Mouse (Mus musculus): Measurements from ENCODE around the gene Elmo2.

Gene Elmo2

DNA sequence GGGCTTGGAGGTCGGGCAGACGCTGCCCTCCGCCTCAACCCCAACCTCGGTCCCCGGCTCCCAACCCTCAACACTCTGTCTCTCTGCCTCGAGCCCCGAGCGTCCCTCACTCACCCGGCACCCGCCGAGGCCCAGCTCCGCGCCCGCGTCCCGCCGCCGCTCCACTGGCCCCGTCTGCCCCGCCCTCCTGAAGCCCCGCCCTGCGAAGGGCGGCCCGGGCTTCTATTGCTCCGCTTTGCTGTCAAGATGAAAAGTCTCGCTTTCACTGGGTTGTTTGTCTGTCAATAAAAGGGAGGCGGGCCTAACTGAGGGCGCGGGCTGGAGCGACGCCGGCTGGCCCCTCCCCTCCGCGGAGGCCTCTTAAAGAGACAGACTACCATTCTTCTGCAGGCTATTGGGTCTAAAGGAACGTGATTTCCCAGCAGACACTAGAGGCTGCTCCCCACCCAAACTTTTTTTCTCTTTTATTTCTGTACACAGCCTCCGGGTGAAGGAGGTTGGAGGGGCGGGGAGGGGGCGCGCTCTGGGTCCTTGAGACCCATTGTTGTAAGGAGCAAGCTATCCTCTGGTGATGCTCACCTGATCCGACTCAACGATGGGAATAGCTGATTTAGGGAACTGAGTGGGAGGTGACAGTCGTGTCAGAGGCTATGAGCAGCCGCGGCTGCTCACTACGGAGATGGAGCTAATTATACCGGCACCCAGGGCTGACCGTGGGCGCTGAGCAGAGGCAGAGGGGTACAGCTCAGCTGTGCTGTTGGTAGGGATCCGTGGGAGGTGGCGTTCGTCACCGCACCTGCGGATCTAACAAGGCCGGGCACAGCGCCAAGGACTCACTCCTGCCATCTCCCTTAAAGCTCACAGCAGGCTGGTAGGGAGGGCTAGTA, at the start of gene Elmo2:
TSS of gene Elmo2 (minus strand) at position 176 of the 887 bp plus-strand sequence.
- peak; percentile 95 for DNase-seq (ENCODE audit: low read depth)

DNA sequence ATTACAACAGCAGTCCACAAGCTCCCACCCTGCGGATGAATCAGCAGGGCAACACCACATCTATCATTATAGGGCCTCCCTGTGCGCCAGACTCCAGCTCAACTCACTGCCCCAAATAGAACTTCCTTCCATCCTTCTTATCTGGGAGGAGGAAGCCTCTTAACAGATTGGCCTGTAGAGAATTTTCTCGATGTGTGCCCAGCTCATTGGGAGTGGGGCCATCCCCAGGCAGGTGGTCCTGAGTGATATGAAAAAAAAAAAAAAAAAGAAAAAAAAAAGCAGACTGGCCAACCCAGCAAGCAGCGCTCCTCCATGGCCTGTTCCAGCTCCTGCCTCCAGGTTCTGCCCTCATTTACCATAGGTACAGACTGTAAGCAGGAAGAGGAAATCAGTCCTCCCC, 49.7 kb upstream of the Elmo2 start:
- no peak for DNase-seq (ENCODE audit: low read depth)

GRCm38 (mm10) chr2:165375478-165375877, 49.2 kb upstream of the Elmo2 start:
- no peak for DNase-seq (ENCODE audit: low read depth)

GRCm38 (mm10) chr2:165371066-165371465, 44.8 kb upstream of the Elmo2 start:
- DNase-seq (ENCODE audit: low read depth): no peak

DNA sequence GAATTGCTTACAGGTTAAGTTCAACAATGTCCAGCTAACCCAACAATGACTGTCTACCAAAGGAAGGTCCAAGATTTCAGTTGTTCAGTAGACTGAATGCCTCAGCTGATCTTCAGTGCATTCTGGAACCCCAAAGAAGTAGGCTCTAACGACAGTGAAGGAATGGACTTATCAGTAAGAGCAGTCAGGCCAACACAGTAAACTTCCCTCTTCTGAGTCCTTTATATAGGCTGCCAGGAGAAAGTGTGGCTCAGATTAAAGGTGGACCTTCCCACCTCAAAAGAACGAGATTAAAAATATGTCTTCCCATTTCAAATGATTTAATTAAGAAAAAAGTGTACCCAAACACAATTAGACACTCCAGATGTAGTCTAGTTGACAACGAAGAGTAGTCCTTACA, 44.1 kb upstream of the Elmo2 start:
- no peak for DNase-seq (ENCODE audit: low read depth)

- no peak for DNase-seq (ENCODE audit: low read depth)
These were observed 42.2 kb upstream of the Elmo2 start, which contains the start of gene Zfp663 for GRCm38 (mm10) chr2:165368496-165368895. TSS of gene Zfp663 (minus strand) at chr2:165368729.

DNA sequence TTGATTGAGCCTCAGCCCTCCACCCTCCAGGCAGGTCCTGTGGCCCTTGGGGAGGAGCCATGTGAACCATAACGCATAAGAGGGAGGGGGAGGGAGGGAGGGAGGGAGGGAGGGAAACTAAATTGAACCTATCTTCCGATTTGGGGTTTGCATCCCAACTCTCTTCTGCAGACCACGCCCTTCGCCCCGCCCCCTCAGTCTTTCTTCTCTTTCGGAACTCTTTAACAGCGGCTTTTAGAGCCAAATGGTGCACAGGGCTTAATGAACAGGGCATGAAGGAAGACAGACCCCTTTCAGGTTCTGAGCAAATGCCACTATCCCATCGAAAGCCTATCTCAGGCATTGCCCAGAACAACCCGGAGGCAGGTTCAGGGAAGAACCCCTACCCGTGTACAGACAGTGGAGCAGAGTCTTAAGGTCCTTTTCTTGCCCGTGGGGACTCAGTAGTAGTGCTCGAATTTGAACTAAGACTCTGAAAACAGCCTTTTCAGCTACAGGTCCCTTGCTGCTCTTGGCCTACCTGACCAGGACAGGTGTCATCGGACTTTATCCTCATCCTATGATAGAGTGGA, 41.7 kb upstream of the Elmo2 start:
- DNase-seq (ENCODE audit: low read depth): no peak

DNA sequence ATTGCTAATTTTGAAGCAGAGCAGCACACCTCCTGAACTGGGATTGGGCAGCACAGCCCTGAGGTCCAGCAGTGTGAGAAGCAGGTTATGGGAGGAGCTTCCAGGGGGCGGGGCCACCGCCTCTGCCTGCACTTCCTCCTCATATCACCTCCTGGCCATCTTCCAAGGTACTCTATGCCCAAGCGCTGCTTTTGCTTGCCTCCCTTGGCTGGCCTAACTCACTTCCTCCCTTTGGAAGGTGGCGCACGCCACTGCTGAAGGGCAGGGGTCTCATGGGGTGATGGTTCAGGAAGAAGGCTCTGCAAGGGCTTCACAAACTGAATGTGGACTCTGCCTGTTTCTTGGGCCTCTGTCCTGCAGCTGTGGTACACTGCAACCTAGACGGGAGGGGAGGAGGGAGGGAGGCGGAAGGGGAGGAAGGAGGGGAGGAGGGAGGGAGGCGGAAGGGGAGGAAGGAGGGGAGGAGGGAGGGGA, 40.8 kb upstream of the Elmo2 start:
- no peak for DNase-seq (ENCODE audit: low read depth)

DNA sequence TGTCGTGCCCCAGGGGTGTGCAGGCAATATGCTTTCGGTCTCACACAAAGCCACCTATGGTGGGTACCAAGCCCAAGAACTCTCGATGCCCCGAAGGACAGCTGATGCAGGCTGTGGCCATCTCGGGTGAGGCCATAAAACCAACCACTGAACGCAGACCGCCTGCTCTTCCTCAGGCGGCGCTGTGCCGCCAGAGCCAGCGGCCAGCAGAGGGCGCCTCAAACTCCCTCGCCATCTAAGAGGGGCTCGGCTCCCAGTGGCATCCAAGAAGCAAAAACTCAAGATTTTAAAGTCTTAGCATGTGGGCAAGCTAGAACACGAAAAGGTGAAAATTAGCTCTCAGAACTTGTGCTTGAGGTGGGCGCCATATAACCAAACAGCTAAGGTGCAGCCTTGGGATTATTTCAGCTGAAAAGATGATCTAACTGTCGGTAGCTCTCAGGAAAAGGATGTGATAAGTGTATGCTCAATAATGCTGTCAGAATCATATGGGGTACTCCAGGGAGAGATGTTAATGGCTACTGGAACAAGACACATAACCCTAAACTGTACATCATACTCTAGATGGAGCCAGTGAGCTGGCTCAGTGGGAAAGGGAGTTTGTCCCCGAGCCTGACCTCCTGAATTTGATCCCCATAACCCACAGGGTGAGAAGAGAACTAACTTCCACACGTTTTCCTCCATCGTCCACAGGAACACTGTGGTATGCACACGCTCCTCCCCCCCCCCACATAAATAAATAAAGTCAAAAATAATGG, 38.2 kb upstream of the Elmo2 start:
- DNase-seq (ENCODE audit: low read depth): peak; percentile 44

- DNase-seq (ENCODE audit: low read depth): no peak
These were observed 37.0 kb upstream of the Elmo2 start for GRCm38 (mm10) chr2:165363282-165363681.

GRCm38 (mm10) chr2:165360861-165361260, 34.6 kb upstream of the Elmo2 start:
- DNase-seq (ENCODE audit: low read depth): peak; percentile 36

- no peak for DNase-seq (ENCODE audit: low read depth)
These were observed 25.7 kb upstream of the Elmo2 start for GRCm38 (mm10) chr2:165351828-165352513.

- DNase-seq (ENCODE audit: low read depth): no peak
These were observed 23.2 kb upstream of the Elmo2 start for GRCm38 (mm10) chr2:165349466-165349865.

DNA sequence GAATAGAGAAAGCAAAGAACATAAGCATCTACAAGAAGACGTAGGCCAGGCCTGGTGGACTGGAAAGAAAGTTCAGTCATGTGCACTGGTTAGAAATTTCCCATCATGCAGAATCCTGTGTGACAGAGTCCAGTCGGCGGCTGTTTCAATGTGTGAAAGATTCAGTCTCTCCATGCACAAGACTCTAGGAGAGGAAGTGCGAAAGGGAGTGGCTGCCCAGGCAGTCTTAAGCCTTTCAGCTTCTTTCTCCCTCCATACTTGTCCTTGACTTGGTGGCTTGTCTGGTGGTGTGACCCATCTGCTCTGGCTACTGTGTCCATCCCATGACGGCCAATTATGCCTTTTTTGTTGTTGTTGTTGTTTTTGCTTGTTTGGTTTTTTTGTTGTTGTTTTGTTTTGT, 19.9 kb upstream of the Elmo2 start:
- DNase-seq (ENCODE audit: low read depth): no peak

GRCm38 (mm10) chr2:165337191-165337590, 10.9 kb upstream of the Elmo2 start:
- DNase-seq (ENCODE audit: low read depth): no peak

DNA sequence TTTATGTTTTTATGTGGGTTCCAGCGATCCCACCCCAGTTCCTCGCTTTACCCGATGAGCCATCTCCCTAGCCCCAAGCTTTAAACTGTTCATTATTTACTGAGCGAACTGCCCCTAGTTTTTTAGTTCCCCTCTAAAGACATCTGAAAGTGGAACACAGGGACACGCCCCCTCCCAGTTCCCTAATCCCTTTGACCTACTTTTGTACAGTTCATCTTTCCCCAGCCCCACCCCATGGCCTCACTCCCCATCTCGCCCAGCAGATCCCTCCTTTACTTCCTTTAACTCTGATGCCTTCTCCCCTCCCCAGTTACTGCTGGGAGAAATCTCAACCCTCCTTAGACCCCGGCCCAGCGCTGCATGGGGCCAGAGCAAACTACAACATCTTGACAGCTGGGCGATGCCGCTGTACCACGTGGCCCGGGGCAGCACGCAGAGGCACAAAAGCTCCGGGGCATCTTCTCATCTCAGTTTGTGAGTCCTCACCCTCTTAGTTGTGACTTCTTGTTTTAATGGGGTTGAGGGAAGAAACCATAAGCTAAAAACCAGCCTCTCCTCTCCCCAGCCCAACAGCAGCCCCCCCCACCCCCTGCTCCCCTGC, 6.4 kb upstream of the Elmo2 start:
- no peak for DNase-seq (ENCODE audit: low read depth)

GRCm38 (mm10) chr2:165329703-165330102, 3.4 kb upstream of the Elmo2 start:
- DNase-seq (ENCODE audit: low read depth): no peak

DNA sequence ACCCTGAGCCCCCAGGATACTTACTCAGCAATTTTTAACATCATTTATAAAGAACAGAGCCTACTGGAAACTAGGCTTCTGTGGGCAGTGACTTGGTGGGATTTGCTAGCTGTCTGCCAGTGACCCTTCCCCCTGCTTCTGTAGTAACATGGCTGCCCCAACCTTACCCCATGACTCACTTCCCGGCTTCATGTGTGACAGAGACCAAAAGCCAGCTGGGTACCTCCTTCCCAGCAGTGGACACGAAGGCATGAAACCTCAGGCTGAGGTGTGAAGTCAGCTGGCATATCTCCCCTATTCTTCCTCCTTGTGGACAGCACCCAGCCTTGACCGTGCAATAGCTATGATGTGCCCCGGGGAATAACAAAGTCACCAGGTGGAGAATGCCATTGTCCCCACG, 2.5 kb upstream of the Elmo2 start:
- no peak for DNase-seq (ENCODE audit: low read depth)

GRCm38 (mm10) chr2:165327386-165327785, 1.1 kb upstream of the Elmo2 start:
- DNase-seq (ENCODE audit: low read depth): no peak

DNA sequence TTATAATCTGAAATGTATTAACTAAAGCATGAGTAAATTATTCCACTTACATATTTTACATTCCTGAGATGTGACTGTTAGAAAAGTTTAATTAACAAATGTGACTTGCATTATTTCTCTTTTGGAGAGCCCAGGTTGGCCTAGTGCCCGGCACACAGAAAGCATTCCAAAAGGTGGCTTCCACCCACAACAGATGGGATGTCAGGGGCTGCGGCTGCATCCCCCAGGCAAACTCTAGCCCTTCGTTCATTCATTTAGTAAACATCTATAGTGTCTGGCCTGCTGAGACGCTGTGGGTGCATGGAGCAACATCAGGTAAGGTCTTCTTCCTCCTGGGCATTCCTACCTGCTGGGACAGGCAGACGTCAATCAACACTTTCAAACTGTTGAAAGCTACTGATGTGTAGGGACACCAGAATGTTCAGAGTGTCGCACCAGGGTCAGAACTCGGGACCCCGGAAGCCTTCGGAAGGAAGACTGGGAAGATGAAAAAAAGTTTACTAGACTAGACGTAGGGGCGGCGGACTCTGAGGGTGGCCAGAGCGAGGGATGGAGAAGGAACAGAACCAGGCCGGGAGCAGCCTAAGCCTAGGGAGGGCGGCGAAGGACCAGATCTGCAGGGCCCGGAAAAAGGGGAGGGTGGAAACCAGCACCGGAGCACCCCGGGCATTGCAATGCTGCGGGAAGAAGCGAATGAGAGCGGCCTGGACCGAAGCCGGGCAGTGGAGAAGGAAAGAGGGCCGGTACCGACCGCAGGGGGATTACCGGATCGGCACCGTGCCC, 567 bp downstream of the Elmo2 start:
- no peak for DNase-seq (ENCODE audit: low read depth)

GRCm38 (mm10) chr2:165323928-165324327, 2.4 kb downstream of the Elmo2 start:
- no peak for DNase-seq (ENCODE audit: low read depth)
